Mouse (Mus musculus) neutrophil, adult 83 days (primary cell): ENCODE results near the gene Ero1l. TPM values are rescaled to one million over a fixed set of nuclear protein-coding genes. Genes with fewer than 3 reads are reported as not detected.

Experiments
- total RNA-seq, 2 experiments: library from RNA; stranded (reverse); gene quantifications; one replicate each; pipeline ENCODE4 v1.2.4; 2023

The Ero1l gene
- total RNA-seq = 10 to 100 TPM; 65.3 to 89.8 TPM

GRCm38 (mm10) chr14:45318426-45319236 is at the start of gene Ero1l:
Gene Ero1l, minus strand, starts transcription at chr14:45318771.

GRCm38 (mm10) chr14:45350931-45351859 is 32.6 kb upstream of the Ero1l start, which contains the start of gene Styx:
Gene Styx, plus strand, starts transcription at chr14:45351093.

GRCm38 (mm10) chr14:45329589-45330181 is 11.1 kb upstream of the Ero1l start, which contains the start of gene Psmc6:
Gene Psmc6, plus strand, starts transcription at chr14:45329788.

Other genes with a start within 250 kb of the Ero1l start
- gene Gpr137c, start 99.1 kb downstream of the Ero1l start, total RNA-seq = 1 to 10 TPM; 6.9 to 8.0 TPM
- 10 to 100 TPM; 21.6 to 24.1 TPM for gene Txndc16, start 98.4 kb downstream of the Ero1l start, total RNA-seq
- gene Psmc6, start 11.0 kb upstream of the Ero1l start, total RNA-seq = 10 to 100 TPM; 60.5 to 61.1 TPM
- gene Styx, start 32.3 kb upstream of the Ero1l start, total RNA-seq = 10 to 100 TPM; 16.8 to 18.7 TPM
- 1 to 10 TPM; 3.7 to 6.4 TPM for gene Gnpnat1, start 86.1 kb upstream of the Ero1l start, total RNA-seq
- under 1 TPM; 0.42 TPM for gene Fermt2, start 211.3 kb upstream of the Ero1l start, total RNA-seq